Mouse (Mus musculus): ENCODE data around the gene Cenpp. TPM values are rescaled to one million over a fixed set of nuclear protein-coding genes. Genes with fewer than 3 reads are reported as not detected.

The Cenpp gene
- total and polyA plus RNA-seq, 2 experiments from 2014 or later, result 2.1 to 16.2 TPM

GRCm38 (mm10) chr13:49581541-49582530 lies 70.7 kb downstream of the Cenpp start, which contains the start of gene Omd:
TSS of gene Omd (plus strand) at chr13:49582462.
- H3K27ac ChIP-seq (ENCODE audit: low read depth), result peak within 1 kb of the TSS; percentile 77
- no peak within 1 kb of the TSS for H3K4me3 ChIP-seq (ENCODE audit: low read depth, low read length)
- 0 out of 2 replicates have a peak, but pooled peaks cover 2% of the 10 kb centered on the region for H3K4me1 ChIP-seq (ENCODE audit: control insufficient read depth, insufficient read depth)
- H3K4me2 ChIP-seq (ENCODE audit: low read depth, low read length), result 0 out of 2 replicates have a peak within 1 kb of the TSS, but pooled peaks have one; percentile 12
- ATAC-seq (ENCODE audit: insufficient read depth, low read depth) (peak; percentile 39; the same call in 1 of the 2 replicates), DNase-seq (ENCODE audit: low spot score) (peak; percentile 40)
- TF ChIP-seq EP300 (IDR thresholded peaks at IDR 0.05; ENCODE audit: low read depth), result no peak
- no peaks in the 10 kb centered on the region for H3K36me3 ChIP-seq (replicated peaks; ENCODE audit: control insufficient read depth, insufficient read depth, low read length)
- H3K27me3 ChIP-seq (ENCODE audit: control insufficient read depth, insufficient read depth, low read length), result no peaks in the 10 kb centered on the region
- 50% methylated on average over 8 of the region's 8 CpGs for WGBS
- no peaks in the 10 kb centered on the region for H3K9me3 ChIP-seq (replicated peaks; ENCODE audit: control insufficient read depth, low read length)
- no peak within 1 kb of the TSS; the same call in 1 of the 2 replicates for H3K9ac ChIP-seq (replicated peaks; ENCODE audit: low read depth, low read length)

GRCm38 (mm10) chr13:49571418-49571817 lies 81.2 kb downstream of the Cenpp start:
- Histone ChIP-seq H3K9ac (replicated peaks; ENCODE audit: low read depth, low read length) (no peak overlapping the region), H3K4me2 (ENCODE audit: low read depth, low read length) (no peak overlapping the region), H3K4me3 (ENCODE audit: low read depth, low read length) (no peak overlapping the region), H3K4me1 (ENCODE audit: control insufficient read depth, insufficient read depth) (no peaks in the 10 kb centered on the region), H3K36me3 (replicated peaks; ENCODE audit: control insufficient read depth, insufficient read depth, low read length) (no peaks in the 10 kb centered on the region), H3K9me3 (replicated peaks; ENCODE audit: control insufficient read depth, low read length) (no peaks in the 10 kb centered on the region), H3K27ac (ENCODE audit: low read depth) (no peak overlapping the region), H3K27me3 (ENCODE audit: control insufficient read depth, insufficient read depth, low read length) (no peaks in the 10 kb centered on the region)
- WGBS, result 83% methylated on average over 2 of the region's 2 CpGs
- ATAC-seq (ENCODE audit: insufficient read depth, low read depth), result no peak
- no peak for DNase-seq (ENCODE audit: low spot score)
- no peak for TF ChIP-seq EP300 (IDR thresholded peaks at IDR 0.05; ENCODE audit: low read depth)
- TF ChIP-seq CTCF (IDR thresholded peaks at IDR 0.05; ENCODE audit: low read depth), result no peak

GRCm38 (mm10) chr13:49570371-49570770 lies 82.2 kb downstream of the Cenpp start:
- H3K27ac ChIP-seq (ENCODE audit: low read depth), result no peak overlapping the region
- TF ChIP-seq CTCF (IDR thresholded peaks at IDR 0.05; ENCODE audit: low read depth) (no peak), EP300 (IDR thresholded peaks at IDR 0.05; ENCODE audit: low read depth) (no peak)
- H3K27me3 ChIP-seq (ENCODE audit: control insufficient read depth, insufficient read depth, low read length), result no peaks in the 10 kb centered on the region
- no peak overlapping the region for H3K9ac ChIP-seq (replicated peaks; ENCODE audit: low read depth, low read length)
- DNase-seq (ENCODE audit: low spot score), result no peak
- H3K4me1 ChIP-seq (ENCODE audit: control insufficient read depth, insufficient read depth), result no peaks in the 10 kb centered on the region
- no peak overlapping the region for H3K4me3 ChIP-seq (ENCODE audit: low read depth, low read length)
- H3K9me3 ChIP-seq (replicated peaks; ENCODE audit: control insufficient read depth, low read length), result no peaks in the 10 kb centered on the region
- H3K36me3 ChIP-seq (replicated peaks; ENCODE audit: control insufficient read depth, insufficient read depth, low read length), result no peaks in the 10 kb centered on the region
- no peak overlapping the region for H3K4me2 ChIP-seq (ENCODE audit: low read depth, low read length)
- WGBS, result 68% methylated on average over 3 of the region's 3 CpGs
- no peak for ATAC-seq (ENCODE audit: insufficient read depth, low read depth)

- Histone ChIP-seq H3K4me2 (ENCODE audit: low read depth, low read length) (no peak overlapping the region), H3K9ac (replicated peaks; ENCODE audit: low read depth, low read length) (no peak overlapping the region), H3K4me3 (ENCODE audit: low read depth, low read length) (no peak overlapping the region), H3K27ac (ENCODE audit: low read depth) (no peak overlapping the region), H3K36me3 (replicated peaks; ENCODE audit: control insufficient read depth, insufficient read depth, low read length) (no peaks in the 10 kb centered on the region), H3K27me3 (ENCODE audit: control insufficient read depth, insufficient read depth, low read length) (no peaks in the 10 kb centered on the region), H3K4me1 (ENCODE audit: control insufficient read depth, insufficient read depth) (no peaks in the 10 kb centered on the region), H3K9me3 (replicated peaks; ENCODE audit: control insufficient read depth, low read length) (no peaks in the 10 kb centered on the region)
- ATAC-seq (ENCODE audit: insufficient read depth, low read depth) (no peak), DNase-seq (ENCODE audit: low spot score) (no peak)
- TF ChIP-seq EP300 (IDR thresholded peaks at IDR 0.05; ENCODE audit: low read depth) (no peak), CTCF (IDR thresholded peaks at IDR 0.05; ENCODE audit: low read depth) (0 out of 2 replicates have a peak, but pooled peaks have one; percentile 4)
- WGBS, result 86% methylated on average over 1 of the region's 1 CpGs
Measured at GRCm38 (mm10) chr13:49564347-49564746, 88.2 kb downstream of the Cenpp start.

GRCm38 (mm10) chr13:49560886-49561285 lies 91.7 kb downstream of the Cenpp start:
- no peaks in the 10 kb centered on the region for H3K9me3 ChIP-seq (replicated peaks; ENCODE audit: control insufficient read depth, low read length)
- no peaks in the 10 kb centered on the region for H3K36me3 ChIP-seq (replicated peaks; ENCODE audit: control insufficient read depth, insufficient read depth, low read length)
- H3K27me3 ChIP-seq (ENCODE audit: control insufficient read depth, insufficient read depth, low read length), result no peaks in the 10 kb centered on the region
- H3K4me1 ChIP-seq (ENCODE audit: control insufficient read depth, insufficient read depth), result no peaks in the 10 kb centered on the region
- ATAC-seq (ENCODE audit: insufficient read depth, low read depth), result no peak
- DNase-seq (ENCODE audit: low spot score), result no peak
- no peak overlapping the region for H3K27ac ChIP-seq (ENCODE audit: low read depth)
- TF ChIP-seq CTCF (IDR thresholded peaks at IDR 0.05; ENCODE audit: low read depth) (no peak), EP300 (IDR thresholded peaks at IDR 0.05; ENCODE audit: low read depth) (no peak)
- H3K4me2 ChIP-seq (ENCODE audit: low read depth, low read length), result no peak overlapping the region
- H3K4me3 ChIP-seq (ENCODE audit: low read depth, low read length), result no peak overlapping the region
- no peak overlapping the region for H3K9ac ChIP-seq (replicated peaks; ENCODE audit: low read depth, low read length)
- WGBS, result 46% methylated on average over 2 of the region's 2 CpGs
